Mouse (Mus musculus) C2C12 (cell line): ENCODE results near the gene Csdc2. TPM values are rescaled to one million over a fixed set of nuclear protein-coding genes. Genes with fewer than 3 reads are reported as not detected.
A peak's percentile ranks its signal among the peaks of the same experiment; 100 is the strongest.
"Not testable (repeated sequence)": the region's sequence is repeated elsewhere in the genome, so short reads cannot be mapped to it uniquely, and the experiment has no call there.

Experiments
- H3K27me3 ChIP-seq: one replicate; pipeline ENCODE4 v1.6.1; 2011; ENCODE audit not compliant: control insufficient read depth, insufficient read depth, insufficient read length
- H3K36me3 ChIP-seq: one replicate; pipeline ENCODE4 v1.6.1; 2011; ENCODE audit not compliant: control insufficient read depth, insufficient read depth
- H3K4me3 ChIP-seq: one replicate; pipeline ENCODE4 v1.5.1; 2011; ENCODE audit warnings: mild to moderate bottlenecking, control low read depth; ENCODE audit not compliant: poor library complexity, insufficient read depth, severe bottlenecking
- H3K79me2 ChIP-seq: one replicate; pipeline ENCODE4 v1.6.1; 2011; ENCODE audit not compliant: control insufficient read depth, insufficient read depth
- H3K79me3 ChIP-seq: one replicate; pipeline ENCODE4 v1.6.1; 2011; ENCODE audit warnings: low read depth, control low read depth
- H3ac ChIP-seq: one replicate; pipeline ENCODE3; 2011; ENCODE audit warnings: low read depth; ENCODE audit not compliant: control insufficient read depth, insufficient read length
- CEBPB ChIP-seq: IDR thresholded peaks from one replicate; pipeline ENCODE4 v1.6.1; 2011; ENCODE audit warnings: low read depth, mild to moderate bottlenecking, control low read depth, moderate library complexity
- CTCF ChIP-seq: IDR thresholded peaks from one replicate; pipeline ENCODE4 v1.5.1; 2011; ENCODE audit not compliant: control insufficient read depth, insufficient read depth, insufficient read length
- FOSL1 ChIP-seq: IDR thresholded peaks from one replicate; pipeline ENCODE4 v1.8.0; 2011; ENCODE audit warnings: mild to moderate bottlenecking, low read length; ENCODE audit not compliant: poor library complexity, insufficient read depth, severe bottlenecking
- MAX ChIP-seq: IDR thresholded peaks from one replicate; pipeline ENCODE4 v1.6.1; 2011; ENCODE audit warnings: mild to moderate bottlenecking, control low read depth
- MYOD1 ChIP-seq: IDR thresholded peaks from one replicate; pipeline ENCODE4 v1.6.1; 2011; ENCODE audit warnings: low read depth; ENCODE audit not compliant: control insufficient read depth, insufficient read length
- MYOG ChIP-seq: IDR thresholded peaks from one replicate; pipeline ENCODE4 v1.6.1; 2011; ENCODE audit not compliant: control insufficient read depth, insufficient read length; ENCODE audit errors: extremely low read depth
- USF1 ChIP-seq: IDR thresholded peaks from one replicate; pipeline ENCODE4 v1.6.1; 2011; ENCODE audit warnings: low read depth, mild to moderate bottlenecking, control low read depth, moderate library complexity
- polyA plus RNA-seq: library from polyadenylated mRNA; unstranded; fragments of >200 nt; fragmentation: generic; extraction: Trizol; gene quantifications from one replicate; pipeline ENCODE4 v1.2.1, GENCODE M21; 2012; ENCODE audit warnings: missing spikeins

Gene Csdc2
- polyA plus RNA-seq, 1 experiment, result 1.7 TPM

- Histone ChIP-seq H3ac (no peak overlapping the region), H3K36me3 (peaks cover 86% of the 10 kb centered on the region), H3K4me3 (no peak overlapping the region), H3K27me3 (no peaks in the 10 kb centered on the region), H3K79me2 (no peaks in the 10 kb centered on the region), H3K79me3 (no peaks in the 10 kb centered on the region)
- TF ChIP-seq MYOG, result no peak
- TF ChIP-seq MYOD1, result no peak
- TF ChIP-seq FOSL1, result no peak
- no peak for TF ChIP-seq CTCF
- TF ChIP-seq CEBPB, result no peak
- no peak for TF ChIP-seq MAX
- TF ChIP-seq USF1, result no peak
Measured at GRCm38 (mm10) chr15:81896407-81896806, 40.2 kb upstream of the Csdc2 start.

GRCm38 (mm10) chr15:81897607-81898285 lies 38.8 kb upstream of the Csdc2 start:
- H3K27me3 ChIP-seq, result no peaks in the 10 kb centered on the region
- H3K36me3 ChIP-seq, result peaks cover 86% of the 10 kb centered on the region
- no peak overlapping the region for H3K4me3 ChIP-seq
- no peaks in the 10 kb centered on the region for H3K79me2 ChIP-seq
- H3ac ChIP-seq, result no peak overlapping the region
- H3K79me3 ChIP-seq, result no peaks in the 10 kb centered on the region
- TF ChIP-seq CEBPB, result no peak
- TF ChIP-seq CTCF, result no peak
- no peak for TF ChIP-seq MYOD1
- no peak for TF ChIP-seq USF1
- TF ChIP-seq MYOG, result no peak
- no peak for TF ChIP-seq MAX
- no peak for TF ChIP-seq FOSL1

- H3K4me3 ChIP-seq, result no peak overlapping the region
- no peaks in the 10 kb centered on the region for H3K27me3 ChIP-seq
- no peak for TF ChIP-seq CTCF
- TF ChIP-seq MYOD1, result no peak
- TF ChIP-seq FOSL1, result no peak
- no peak for TF ChIP-seq MAX
- TF ChIP-seq CEBPB, result no peak
- TF ChIP-seq MYOG, result no peak
- no peak for TF ChIP-seq USF1
- H3ac ChIP-seq, result no peak overlapping the region
- no peaks in the 10 kb centered on the region for H3K79me3 ChIP-seq
- H3K79me2 ChIP-seq, result no peaks in the 10 kb centered on the region
- peaks cover 87% of the 10 kb centered on the region for H3K36me3 ChIP-seq
Measured at GRCm38 (mm10) chr15:81898751-81899150, 37.8 kb upstream of the Csdc2 start.

- no peaks in the 10 kb centered on the region for H3K27me3 ChIP-seq
- no peak for TF ChIP-seq FOSL1
- TF ChIP-seq MYOD1, result no peak
- peak; percentile 16 for TF ChIP-seq CEBPB
- no peak for TF ChIP-seq MYOG
- TF ChIP-seq MAX, result no peak
- TF ChIP-seq CTCF, result peak; percentile 35
- TF ChIP-seq USF1, result no peak
- H3K79me2 ChIP-seq, result no peaks in the 10 kb centered on the region
- H3ac ChIP-seq, result no peak overlapping the region
- no peak overlapping the region for H3K4me3 ChIP-seq
- H3K79me3 ChIP-seq, result no peaks in the 10 kb centered on the region
- peaks cover 96% of the 10 kb centered on the region for H3K36me3 ChIP-seq
Measured at GRCm38 (mm10) chr15:81904939-81905338, 31.6 kb upstream of the Csdc2 start.

GRCm38 (mm10) chr15:81907953-81908352 lies 28.6 kb upstream of the Csdc2 start:
- Histone ChIP-seq H3ac (no peak overlapping the region), H3K4me3 (no peak overlapping the region), H3K36me3 (peaks cover 97% of the 10 kb centered on the region), H3K79me2 (no peaks in the 10 kb centered on the region), H3K79me3 (no peaks in the 10 kb centered on the region), H3K27me3 (no peaks in the 10 kb centered on the region)
- TF ChIP-seq CTCF, result no peak

GRCm38 (mm10) chr15:81908767-81909166 lies 27.8 kb upstream of the Csdc2 start:
- not testable (repeated sequence) for H3ac ChIP-seq, H3K4me3 ChIP-seq, H3K27me3 ChIP-seq, H3K79me3 ChIP-seq, H3K79me2 ChIP-seq
- H3K36me3 ChIP-seq, result peaks cover 97% of the 10 kb centered on the region
